Mouse (Mus musculus) embryonic stem cell, embryonic (primary cell): ENCODE results near the gene Tmem141.

Source experiments
- CTCF ChIA-PET, 4 experiments: fragments of 300-600 bp in 2 of 4; fragments of 350-600 bp in 2 of 4; sonication (Branson Sonifier 250); formaldehyde crosslinking; loops; one replicate each; lab custom pipeline; 2022; ENCODE audit warnings: inconsistent platforms in 2 of 4; lab: Charles Lee
- POLR2A ChIA-PET, 4 experiments: fragments of 300-600 bp in 2 of 4; fragments of 350-600 bp in 2 of 4; sonication (Branson Sonifier 250); formaldehyde crosslinking; loops; one replicate each; lab custom pipeline; 2022; ENCODE audit warnings: antibody characterized with exemption in 4 of 4, inconsistent platforms in 1 of 4; lab: Charles Lee

The Tmem141 gene

DNA sequence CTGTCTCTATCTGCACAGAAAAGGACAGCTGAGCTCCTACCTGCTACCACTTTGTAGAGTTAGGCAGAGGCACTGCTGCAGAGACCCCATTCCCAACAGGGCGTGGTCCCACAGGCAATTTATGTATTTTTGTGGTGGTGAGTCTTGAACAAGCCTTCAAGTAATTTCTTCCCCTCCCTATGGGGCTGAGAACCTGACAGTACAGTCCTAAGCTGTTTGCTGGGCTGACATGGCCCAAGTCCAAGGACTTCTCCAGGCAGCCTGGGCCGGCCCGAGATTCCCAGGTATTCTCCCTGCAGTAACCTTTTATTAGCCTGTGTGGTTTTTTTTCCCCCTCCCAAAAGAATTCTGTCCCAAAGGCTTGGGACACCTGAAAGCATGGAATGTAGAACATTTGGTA, 37.7 kb downstream of the Tmem141 start:
- POLR2A ChIA-PET = interaction anchor here in 2 of 4 experiments (1.4 to 7.3 kb wide), 4 partner anchors 8 to 27 kb away, joined by 3 to 48 read pairs (median 3); partner anchors contain the start of gene Edf1 (in 1 of the 2)
- CTCF ChIA-PET = interaction anchor here in 2 of 4 experiments (4.0 to 5.9 kb wide), 2 partner anchors 9 kb away, joined by 40 to 64 read pairs; no protein-coding TSS in a partner anchor

- CTCF ChIA-PET = interaction anchor here in 2 of 4 experiments (1.5 to 5.9 kb wide), 3 partner anchors 9 to 13 kb away, joined by 3 to 64 read pairs (median 40); no protein-coding TSS in a partner anchor
- POLR2A ChIA-PET = interaction anchor here in 2 of 4 experiments (1.4 to 7.3 kb wide), 4 partner anchors 8 to 26 kb away, joined by 3 to 48 read pairs (median 3); partner anchors contain the start of gene Edf1 (in 1 of the 2)
Observed at GRCm38 (mm10) chr2:25583571-25583970, 38.2 kb downstream of the Tmem141 start.

GRCm38 (mm10) chr2:25583120-25583481, 38.7 kb downstream of the Tmem141 start:
- CTCF ChIA-PET = interaction anchor here in 2 of 4 experiments (1.5 to 5.9 kb wide), 4 partner anchors 10 to 26 kb away, joined by 3 to 64 read pairs (median 24); partner anchors contain the start of gene Edf1 (in 1 of the 2)
- POLR2A ChIA-PET = interaction anchor here in 2 of 4 experiments (1.4 to 7.3 kb wide), 5 partner anchors 7 to 26 kb away, joined by 3 to 48 read pairs (median 3); partner anchors contain the start of gene Edf1 (in 1 of the 2)

DNA sequence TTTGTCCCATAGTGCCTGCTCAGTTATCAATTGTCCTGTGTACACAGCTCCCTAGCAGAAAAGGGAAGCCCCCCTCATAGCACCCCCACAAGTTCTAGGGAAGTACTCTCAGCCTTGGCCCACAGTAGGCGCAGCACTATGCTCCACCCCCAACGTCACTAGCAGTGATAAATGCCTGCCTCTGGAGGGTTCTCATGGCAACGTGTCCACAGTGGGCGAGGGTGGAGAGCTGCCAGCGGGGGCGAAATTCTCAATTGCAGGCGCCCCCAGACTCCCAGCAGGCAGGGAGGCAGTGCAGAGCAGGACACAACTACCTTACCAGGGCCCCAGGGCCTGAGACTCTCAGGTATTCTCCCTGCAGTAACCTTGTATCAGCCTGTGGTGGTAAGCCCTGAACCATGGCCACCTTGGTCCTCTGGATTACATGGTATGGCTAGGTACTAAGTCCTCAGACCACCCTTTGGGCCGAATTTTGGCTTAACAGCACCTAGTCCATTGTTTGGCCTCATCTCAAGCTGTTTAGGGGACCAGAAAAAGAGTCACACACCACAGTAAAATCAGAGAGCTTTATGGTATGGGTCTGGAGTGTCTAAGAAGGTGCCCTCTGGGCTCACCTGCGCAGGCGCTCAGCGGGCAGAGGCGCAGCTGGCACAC, 39.2 kb downstream of the Tmem141 start:
- POLR2A ChIA-PET = interaction anchor here (0.5 to 7.3 kb wide), 15 partner anchors 8 to 551 kb away, joined by 3 to 48 read pairs (median 5); partner anchors contain the start of genes Edf1 (in 2 of the 4) and Traf2 (in 1 of the 4)

GRCm38 (mm10) chr2:25581901-25582301, 39.9 kb downstream of the Tmem141 start:
- CTCF ChIA-PET = interaction anchor here (0.5 to 5.9 kb wide), 66 partner anchors 8 to 537 kb away, joined by 3 to 64 read pairs (median 4); partner anchors contain the start of genes Traf2 (in 3 of the 4), Edf1 (in 2 of the 4), Fut7 (in 2 of the 4) and Tmem141 (in 2 of the 4)
- POLR2A ChIA-PET = interaction anchor here (0.7 to 7.3 kb wide), 22 partner anchors 8 to 310 kb away, joined by 3 to 48 read pairs (median 5); partner anchors contain the start of genes Edf1 (in 2 of the 4), Rabl6 (in 2 of the 4), Traf2 (in 2 of the 4) and Anapc2 (in 1 of the 4)

More for the DNA sequence above, 39.2 kb downstream of the Tmem141 start:
- CTCF ChIA-PET = interaction anchor here (0.7 to 5.9 kb wide), 15 partner anchors 9 to 349 kb away, joined by 3 to 64 read pairs (median 10); partner anchors contain the start of genes Traf2 (in 2 of the 4), Edf1 (in 1 of the 4) and Fut7 (in 1 of the 4)

GRCm38 (mm10) chr2:25581294-25581864, 40.4 kb downstream of the Tmem141 start, which contains the start of gene Ajm1:
Gene Ajm1, minus strand, starts transcription at chr2:25581757.
- CTCF ChIA-PET = interaction anchor here (0.5 to 5.9 kb wide), 85 partner anchors 8 to 595 kb away, joined by 3 to 64 read pairs (median 4); partner anchors contain the start of genes Tmem141 (in 3 of the 4), Traf2 (in 3 of the 4), Edf1 (in 2 of the 4) and Fut7 (in 2 of the 4)
- POLR2A ChIA-PET = interaction anchor here (0.7 to 7.3 kb wide), 23 partner anchors 8 to 309 kb away, joined by 3 to 48 read pairs (median 5); partner anchors contain the start of genes Edf1 (in 2 of the 4), Rabl6 (in 2 of the 4), Traf2 (in 2 of the 4) and Anapc2 (in 1 of the 4)

DNA sequence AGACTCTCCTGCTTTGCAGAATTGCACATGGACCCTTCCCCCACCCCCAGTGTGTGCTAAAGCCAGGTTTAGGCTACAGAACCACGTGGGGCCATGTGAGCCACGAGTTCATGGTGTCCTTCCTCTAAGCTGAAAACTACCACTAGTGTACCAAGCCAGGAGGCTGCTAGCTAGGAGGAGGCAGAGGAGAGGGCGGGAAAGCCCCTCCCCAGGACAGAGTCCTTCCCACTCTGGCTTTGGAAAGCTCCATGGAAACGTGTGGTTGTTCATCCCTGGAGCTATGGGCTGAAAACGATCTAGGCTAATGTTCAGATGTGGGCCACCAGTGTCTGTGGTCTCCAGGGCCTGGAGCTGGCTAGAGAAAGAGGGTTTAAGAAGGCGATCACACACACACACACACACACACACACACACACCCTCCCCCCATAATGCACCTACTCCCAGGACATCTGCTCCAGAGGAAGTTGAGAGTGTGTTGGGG, 41.1 kb downstream of the Tmem141 start:
- POLR2A ChIA-PET = interaction anchor here (0.6 to 7.3 kb wide), 16 partner anchors 8 to 44 kb away, joined by 3 to 48 read pairs (median 6); partner anchors contain the start of genes Edf1 (in 2 of the 4), Traf2 (in 2 of the 4) and Rabl6 (in 1 of the 4)
- CTCF ChIA-PET = interaction anchor here (0.7 to 5.9 kb wide), 44 partner anchors 9 to 1632 kb away, joined by 3 to 64 read pairs (median 4); partner anchors contain the start of genes Tmem141 (in 3 of the 4), Edf1 (in 2 of the 4), Fut7 (in 2 of the 4) and Traf2 (in 2 of the 4)

DNA sequence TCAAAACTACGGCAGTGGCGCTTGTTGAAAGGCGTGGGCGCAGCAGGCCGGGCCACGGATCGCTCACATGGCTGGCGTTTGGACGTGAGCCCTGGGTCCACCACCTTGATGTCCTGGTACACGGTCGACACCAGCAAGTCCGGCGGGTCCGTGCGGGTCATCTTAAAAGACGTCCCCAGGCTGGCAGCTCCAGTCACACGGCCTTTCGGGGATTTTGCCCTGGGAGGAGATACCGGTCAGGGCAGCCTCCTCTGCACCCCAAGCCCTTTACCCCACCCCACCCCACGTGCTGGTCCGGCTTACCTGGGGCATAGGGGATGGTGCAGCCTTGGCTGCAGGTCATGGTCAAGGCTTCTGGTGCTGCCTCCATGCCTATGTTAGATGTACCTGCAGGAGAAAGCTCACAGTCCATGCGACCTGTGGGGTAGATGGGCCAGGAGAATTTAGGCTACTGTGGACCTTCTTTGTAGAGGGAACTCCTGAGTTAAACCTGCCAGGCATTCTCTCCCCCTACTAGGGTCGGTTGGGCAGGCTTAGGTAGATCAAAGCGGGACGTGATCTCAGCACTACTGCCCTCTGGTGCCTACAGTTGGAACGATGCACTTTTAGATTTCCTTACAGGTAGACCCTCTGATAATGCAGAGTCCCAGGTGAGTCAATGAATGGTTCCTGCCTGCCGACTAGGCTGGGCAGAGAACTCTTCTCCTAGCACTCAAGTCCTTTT, 41.9 kb downstream of the Tmem141 start:
- ChIA-PET POLR2A (interaction anchor here in 3 of 4 experiments (0.6 to 7.3 kb wide), 17 partner anchors 8 to 119 kb away, joined by 3 to 48 read pairs (median 6); partner anchors contain the start of genes Edf1 (in 2 of the 3), Rabl6 (in 2 of the 3), Traf2 (in 2 of the 3) and Paxx (in 1 of the 3)), CTCF (interaction anchor here in 2 of 4 experiments (0.7 to 5.9 kb wide), 16 partner anchors 8 to 1633 kb away, joined by 3 to 64 read pairs (median 4); partner anchors contain the start of genes Tmem141 (in 2 of the 2), Edf1 (in 1 of the 2) and Fut7 (in 1 of the 2))

- ChIA-PET CTCF (interaction anchor here in 2 of 4 experiments (0.6 to 5.9 kb wide), 9 partner anchors 9 to 183 kb away, joined by 3 to 64 read pairs (median 4); partner anchors contain the start of gene Edf1 (in 1 of the 2)), POLR2A (interaction anchor here in 3 of 4 experiments (0.9 to 7.3 kb wide), 16 partner anchors 9 to 317 kb away, joined by 3 to 48 read pairs (median 6); partner anchors contain the start of genes Edf1 (in 2 of the 3), Rabl6 (in 2 of the 3), Traf2 (in 2 of the 3) and Paxx (in 1 of the 3))
Observed at GRCm38 (mm10) chr2:25578796-25579736, 42.7 kb downstream of the Tmem141 start.

DNA sequence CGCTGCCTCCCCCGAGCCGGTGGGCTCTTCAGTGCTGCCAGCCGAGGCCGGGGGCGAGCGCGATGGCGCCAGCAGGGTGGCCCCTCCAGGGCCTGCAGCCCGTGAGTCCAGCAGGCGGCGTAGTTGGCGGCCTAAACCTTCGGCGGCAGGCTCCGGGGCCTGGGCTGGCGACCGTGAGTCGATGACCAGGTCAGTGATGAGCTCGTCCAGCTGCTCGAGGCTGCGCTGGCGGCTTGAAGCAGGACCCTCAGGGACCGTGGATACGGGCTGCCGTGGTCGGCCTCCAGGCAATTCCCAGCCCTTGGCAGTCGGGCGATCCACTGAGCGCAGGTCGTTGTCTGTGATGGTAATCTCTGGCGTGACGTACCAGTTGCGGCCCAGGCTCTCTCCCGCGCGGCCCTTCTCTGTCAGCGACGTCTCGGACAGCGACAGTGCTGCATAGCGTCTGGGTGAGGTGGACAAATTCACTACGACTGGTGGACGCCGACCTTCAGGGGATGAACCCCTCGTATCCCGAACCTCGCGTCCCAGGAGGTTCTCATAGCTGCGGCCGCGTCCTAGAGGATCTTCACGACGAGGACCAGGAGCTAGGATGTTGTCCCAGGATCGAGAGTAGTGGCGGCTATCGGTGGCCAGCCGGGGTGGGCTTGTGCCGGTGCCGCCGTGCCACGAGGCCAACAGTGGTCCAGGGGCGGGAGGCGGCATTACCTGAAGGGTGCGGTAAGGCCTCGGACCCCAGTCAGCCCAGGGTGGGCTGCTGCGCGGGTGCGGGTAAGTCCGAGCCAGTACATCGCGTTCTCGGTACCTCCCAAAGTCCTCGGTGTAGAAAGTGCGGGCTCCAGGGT, 43.6 kb downstream of the Tmem141 start:
- POLR2A ChIA-PET = interaction anchor here in 3 of 4 experiments (0.8 to 7.3 kb wide), 12 partner anchors 10 to 316 kb away, joined by 3 to 48 read pairs (median 8); partner anchors contain the start of genes Edf1 (in 2 of the 3), Rabl6 (in 1 of the 3) and Tprn (in 1 of the 3)
- CTCF ChIA-PET = interaction anchor here in 2 of 4 experiments (0.6 to 1.6 kb wide), 6 partner anchors 14 to 365 kb away, joined by 3 to 7 read pairs (median 4); partner anchors contain the start of gene Edf1 (in 1 of the 2)

DNA sequence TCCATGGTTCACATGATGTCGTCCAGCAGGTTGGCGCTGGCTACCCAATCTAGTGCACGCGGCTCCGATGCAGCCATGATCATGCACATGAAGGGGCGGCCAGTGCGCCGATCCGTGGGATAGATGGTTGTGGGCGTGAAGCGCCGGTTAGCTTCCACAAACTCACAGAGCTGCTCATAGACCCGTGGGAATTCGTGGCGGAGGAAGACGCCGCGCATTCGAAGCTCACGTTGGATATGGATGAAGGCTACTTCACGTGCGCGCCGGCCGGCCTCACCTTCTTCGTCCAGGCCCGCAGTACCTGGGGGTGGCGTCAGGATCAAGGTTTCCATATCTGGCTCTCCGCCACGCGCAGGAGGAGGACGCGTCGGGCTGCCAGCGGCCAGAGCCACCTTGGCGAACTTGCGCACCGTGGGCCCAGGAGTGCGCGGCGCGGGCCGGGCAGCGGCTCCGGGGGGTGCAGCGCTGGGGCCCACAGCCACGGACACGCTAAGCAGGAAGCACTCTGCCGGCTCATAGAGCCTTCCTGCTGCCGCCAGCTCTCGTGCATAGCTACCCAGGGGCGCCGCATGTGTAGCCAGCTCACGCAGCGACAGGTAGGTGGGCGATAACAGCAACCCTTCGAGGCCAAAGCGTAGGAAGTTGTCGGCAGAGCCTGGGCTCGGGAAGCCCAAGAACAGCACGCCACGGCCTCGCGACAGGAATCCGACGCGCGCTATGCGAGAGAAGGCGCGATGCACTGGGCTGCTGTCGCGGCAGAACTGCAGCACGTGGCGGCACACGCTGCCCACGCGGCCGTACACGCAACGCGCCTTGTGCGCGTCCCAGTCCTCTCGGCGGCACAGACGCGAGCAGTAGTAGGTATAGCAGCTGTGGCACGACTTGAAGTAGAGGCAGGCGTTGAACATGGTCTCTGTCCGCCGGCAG, 44.6 kb downstream of the Tmem141 start:
- ChIA-PET POLR2A (interaction anchor here (0.6 to 7.3 kb wide), 15 partner anchors 10 to 337 kb away, joined by 3 to 48 read pairs (median 5); partner anchors contain the start of genes Edf1 (in 2 of the 4) and Traf2 (in 2 of the 4)), CTCF (interaction anchor here in 3 of 4 experiments (0.6 to 2.1 kb wide), 5 partner anchors 15 to 917 kb away, joined by 3 to 6 read pairs (median 3); partner anchors contain the start of gene Edf1 (in 1 of the 3))

- ChIA-PET CTCF (interaction anchor here in 3 of 4 experiments (0.5 to 2.1 kb wide), 8 partner anchors 16 to 918 kb away, joined by 3 to 6 read pairs (median 3); partner anchors contain the start of gene Tprn (in 1 of the 3)), POLR2A (interaction anchor here (0.6 to 6.8 kb wide), 25 partner anchors 8 to 693 kb away, joined by 3 to 41 read pairs (median 4); partner anchors contain the start of genes Edf1 (in 2 of the 4), Rabl6 (in 2 of the 4), Traf2 (in 2 of the 4) and Ccdc183 (in 1 of the 4))
Observed at GRCm38 (mm10) chr2:25576028-25576850, 45.6 kb downstream of the Tmem141 start.
